Mouse (Mus musculus): ENCODE measurements around the gene 6330409D20Rik. TPM values are rescaled to one million over a fixed set of nuclear protein-coding genes. Genes with fewer than 3 reads are reported as not detected.

The 6330409D20Rik gene
- polyA plus RNA-seq, 1 experiment = not detected

GRCm38 (mm10) chr2:32718761-32719160, 22.1 kb downstream of the 6330409D20Rik start:
- DNase-seq = no peak
- Histone ChIP-seq H3K27me3 (replicated peaks; ENCODE audit: control insufficient read depth, insufficient read depth, low read length) (no peaks in the 10 kb centered on the region), H3K4me3 (ENCODE audit: insufficient read depth, low read depth, low read length) (no peak overlapping the region), H3K4me1 (ENCODE audit: control insufficient read depth, insufficient read depth, low read length) (no peaks in the 10 kb centered on the region), H3K27ac (ENCODE audit: insufficient read depth, low read depth, low read length) (no peak overlapping the region), H3K36me3 (ENCODE audit: control insufficient read depth, insufficient read depth, low read length) (no peaks in the 10 kb centered on the region)
- 72% methylated on average over 9 of the region's 9 CpGs for WGBS
- TF ChIP-seq POLR2A (IDR thresholded peaks at IDR 0.05; ENCODE audit: low read depth, low read length) = no peak
- no peak for TF ChIP-seq CTCF (conservative IDR thresholded peaks at IDR 0.05; ENCODE audit: insufficient read depth, insufficient read length, low read depth, low read length)

- Histone ChIP-seq H3K4me1 (ENCODE audit: control insufficient read depth, insufficient read depth, low read length) (peaks cover 8% of the 10 kb centered on the region; the same call in 1 of the 2 replicates), H3K4me3 (ENCODE audit: insufficient read depth, low read depth, low read length) (no peak overlapping the region), H3K27ac (ENCODE audit: insufficient read depth, low read depth, low read length) (peak overlapping the region; percentile 1; the same call in 1 of the 2 replicates), H3K36me3 (ENCODE audit: control insufficient read depth, insufficient read depth, low read length) (peaks cover under 1% of the 10 kb centered on the region; the same call in 1 of the 2 replicates), H3K27me3 (replicated peaks; ENCODE audit: control insufficient read depth, insufficient read depth, low read length) (no peaks in the 10 kb centered on the region)
- peak; percentile 57 for DNase-seq
- TF ChIP-seq POLR2A (IDR thresholded peaks at IDR 0.05; ENCODE audit: low read depth, low read length) = no peak
- TF ChIP-seq CTCF (conservative IDR thresholded peaks at IDR 0.05; ENCODE audit: insufficient read depth, insufficient read length, low read depth, low read length) = no peak; the same call in 1 of the 2 replicates
- 55% methylated on average over 4 of the region's 4 CpGs for WGBS
Observed at GRCm38 (mm10) chr2:32714987-32715425, 25.8 kb downstream of the 6330409D20Rik start.

- no peaks in the 10 kb centered on the region for H3K27me3 ChIP-seq (replicated peaks; ENCODE audit: control insufficient read depth, insufficient read depth, low read length)
- peak overlapping the region; percentile 63 for H3K27ac ChIP-seq (ENCODE audit: insufficient read depth, low read depth, low read length)
- 42% methylated on average over 11 of the region's 11 CpGs for WGBS
- peaks cover 8% of the 10 kb centered on the region; the same call in 1 of the 2 replicates for H3K4me1 ChIP-seq (ENCODE audit: control insufficient read depth, insufficient read depth, low read length)
- H3K36me3 ChIP-seq (ENCODE audit: control insufficient read depth, insufficient read depth, low read length) = peaks cover 7% of the 10 kb centered on the region
- no peak overlapping the region for H3K4me3 ChIP-seq (ENCODE audit: insufficient read depth, low read depth, low read length)
- TF ChIP-seq CTCF (conservative IDR thresholded peaks at IDR 0.05; ENCODE audit: insufficient read depth, insufficient read length, low read depth, low read length) (no peak), POLR2A (IDR thresholded peaks at IDR 0.05; ENCODE audit: low read depth, low read length) (no peak)
- DNase-seq = peak; percentile 50
Observed at GRCm38 (mm10) chr2:32714117-32714986, 26.5 kb downstream of the 6330409D20Rik start.

- Histone ChIP-seq H3K36me3 (ENCODE audit: control insufficient read depth, insufficient read depth, low read length) (peaks cover 7% of the 10 kb centered on the region), H3K27me3 (replicated peaks; ENCODE audit: control insufficient read depth, insufficient read depth, low read length) (no peaks in the 10 kb centered on the region), H3K4me3 (ENCODE audit: insufficient read depth, low read depth, low read length) (peak within 1 kb of the TSS; percentile 82), H3K27ac (ENCODE audit: insufficient read depth, low read depth, low read length) (peak within 1 kb of the TSS; percentile 97), H3K4me1 (ENCODE audit: control insufficient read depth, insufficient read depth, low read length) (peaks cover 8% of the 10 kb centered on the region; the same call in 1 of the 2 replicates)
- peak; percentile 94 for DNase-seq
- WGBS = under 1% methylated on average over 62 of the region's 79 CpGs
- TF ChIP-seq POLR2A (IDR thresholded peaks at IDR 0.05; ENCODE audit: low read depth, low read length) (no peak), CTCF (conservative IDR thresholded peaks at IDR 0.05; ENCODE audit: insufficient read depth, insufficient read length, low read depth, low read length) (peak; percentile 93)
Observed at GRCm38 (mm10) chr2:32712934-32713817, 27.6 kb downstream of the 6330409D20Rik start, which contains the start of gene Cdk9. Gene Cdk9 (minus strand): TSS chr2:32713076.

- H3K4me1 ChIP-seq (ENCODE audit: control insufficient read depth, insufficient read depth, low read length) = peaks cover 8% of the 10 kb centered on the region; the same call in 1 of the 2 replicates
- peak overlapping the region; percentile 82 for H3K4me3 ChIP-seq (ENCODE audit: insufficient read depth, low read depth, low read length)
- peak; percentile 96 for DNase-seq
- TF ChIP-seq POLR2A (IDR thresholded peaks at IDR 0.05; ENCODE audit: low read depth, low read length) = no peak
- H3K36me3 ChIP-seq (ENCODE audit: control insufficient read depth, insufficient read depth, low read length) = peaks cover 10% of the 10 kb centered on the region
- no peaks in the 10 kb centered on the region for H3K27me3 ChIP-seq (replicated peaks; ENCODE audit: control insufficient read depth, insufficient read depth, low read length)
- 1% methylated on average over 44 of the region's 44 CpGs for WGBS
- H3K27ac ChIP-seq (ENCODE audit: insufficient read depth, low read depth, low read length) = peak overlapping the region; percentile 92
Observed at GRCm38 (mm10) chr2:32712586-32712933, 28.3 kb downstream of the 6330409D20Rik start.

- peaks cover 8% of the 10 kb centered on the region; the same call in 1 of the 2 replicates for H3K4me1 ChIP-seq (ENCODE audit: control insufficient read depth, insufficient read depth, low read length)
- WGBS = under 1% methylated on average over 41 of the region's 41 CpGs
- peak overlapping the region; percentile 82 for H3K4me3 ChIP-seq (ENCODE audit: insufficient read depth, low read depth, low read length)
- DNase-seq = peak; percentile 89
- peaks cover 10% of the 10 kb centered on the region for H3K36me3 ChIP-seq (ENCODE audit: control insufficient read depth, insufficient read depth, low read length)
- TF ChIP-seq POLR2A (IDR thresholded peaks at IDR 0.05; ENCODE audit: low read depth, low read length) (no peak), CTCF (conservative IDR thresholded peaks at IDR 0.05; ENCODE audit: insufficient read depth, insufficient read length, low read depth, low read length) (no peak)
- H3K27me3 ChIP-seq (replicated peaks; ENCODE audit: control insufficient read depth, insufficient read depth, low read length) = no peaks in the 10 kb centered on the region
- H3K27ac ChIP-seq (ENCODE audit: insufficient read depth, low read depth, low read length) = peak overlapping the region; percentile 87
Observed at GRCm38 (mm10) chr2:32712108-32712551, 28.7 kb downstream of the 6330409D20Rik start.
